Mouse (Mus musculus) heart, adult 10 weeks (tissue): ENCODE measurements around the gene Fam71d. TPM values are rescaled to one million over a fixed set of nuclear protein-coding genes. Genes with fewer than 3 reads are reported as not detected.

Source experiments
- polyA plus RNA-seq: library from polyadenylated mRNA; stranded (reverse); fragments of 350-450 nt; fragmentation: Illumina TruSeq; extraction: RNeasy Lipid Tissue Mini Kit (QIAGEN cat#74804); gene quantifications from one replicate; pipeline ENCODE4 v1.2.3, GENCODE M21; 2014; ENCODE audit warnings: low read depth, low replicate concordance

Gene Fam71d
- not detected for polyA plus RNA-seq

DNA sequence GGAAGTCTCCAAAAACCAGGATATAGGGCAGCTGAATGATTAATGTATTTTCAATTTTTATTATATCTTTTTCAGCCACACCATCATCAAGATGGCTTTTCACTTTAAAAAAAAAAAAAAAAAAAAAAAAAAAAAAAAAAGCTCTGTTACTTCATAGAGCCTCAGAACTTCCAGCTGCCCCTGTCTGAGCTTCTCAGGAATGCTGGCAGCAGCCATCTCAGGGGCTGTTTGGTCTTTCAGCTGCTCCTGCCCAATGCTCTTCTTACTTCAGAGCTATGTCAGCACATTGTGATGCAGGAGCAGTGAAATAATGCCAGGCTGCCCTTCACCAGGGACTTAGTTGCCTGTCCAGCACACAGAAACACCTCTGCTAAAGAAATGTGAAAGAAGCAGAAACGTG, at the start of gene Fam71d:
Fam71d (plus strand) TSS at position 211 of the 400 bp plus-strand sequence.

DNA sequence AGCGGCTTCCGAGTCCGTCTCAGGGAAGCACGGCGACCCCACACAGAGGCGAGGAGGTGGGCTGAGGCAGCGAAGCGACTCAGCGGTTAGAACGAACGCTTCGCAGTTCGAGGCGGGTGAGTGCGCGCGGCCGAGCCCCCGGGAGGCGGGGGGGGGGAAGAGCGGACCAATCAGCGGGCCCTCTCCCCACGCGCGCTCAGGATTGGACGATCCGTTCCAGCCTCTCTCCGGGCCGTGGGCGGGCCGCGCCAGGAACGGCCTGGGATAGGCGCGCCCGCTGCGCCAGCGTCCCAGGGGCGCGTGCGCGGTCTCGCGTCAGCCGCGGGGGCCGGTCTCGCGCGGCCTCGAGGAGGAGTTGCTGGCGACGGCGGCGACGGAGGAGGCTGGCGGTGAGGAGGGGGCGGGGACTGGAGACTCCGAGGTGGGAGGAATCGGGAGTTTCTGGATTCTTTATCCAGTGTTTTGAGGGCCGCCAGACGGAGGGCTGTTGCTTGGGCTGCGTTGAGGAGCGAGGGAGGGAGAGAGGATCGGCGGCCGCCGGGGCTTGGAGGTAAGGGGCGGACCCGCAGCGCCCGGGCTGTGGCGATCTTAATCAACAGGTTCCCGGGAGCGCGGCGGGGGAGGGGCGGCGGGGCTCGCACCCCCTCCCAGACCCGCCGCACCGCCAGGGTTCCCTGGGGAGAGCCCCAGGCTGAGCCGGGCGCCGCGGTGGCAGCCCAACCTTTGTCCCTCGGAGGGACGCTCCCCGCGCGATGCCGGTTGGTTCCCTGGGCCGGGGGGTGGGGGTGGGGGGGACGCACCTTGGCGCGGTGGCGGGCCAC, 57.4 kb downstream of the Fam71d start, which contains the start of gene Mpp5:
Mpp5 (plus strand) TSS at position 351 of the 821 bp plus-strand sequence.

Other genes with a start within 250 kb of the Fam71d start
- 15.2 TPM for gene Mpp5, start 57.4 kb downstream of the Fam71d start, polyA plus RNA-seq
- 78.6 TPM for gene Atp6v1d, start 170.1 kb downstream of the Fam71d start, polyA plus RNA-seq
- 47.2 TPM for gene Eif2s1, start 170.3 kb downstream of the Fam71d start, polyA plus RNA-seq
- 0.29 TPM for gene Plek2, start 215.4 kb downstream of the Fam71d start, polyA plus RNA-seq